Mouse (Mus musculus): ENCODE measurements at regions not wholly inside any gene's neighbourhood (a gene's known extent, or its start where the extent isn't known, plus 50 kb on each side); places are given as distances from the start of the nearest gene placed in this dataset.

- TF ChIP-seq EP300 (IDR thresholded peaks at IDR 0.05; ENCODE audit: insufficient read depth, low read depth, low read length): no peak
- TF ChIP-seq POLR2A (IDR thresholded peaks at IDR 0.05; ENCODE audit: insufficient read depth, low read length): no peak
- no peak for TF ChIP-seq CTCF (IDR thresholded peaks at IDR 0.05; ENCODE audit: low read depth, low read length)
Observed at GRCm38 (mm10) chr10:17261192-17261824, 461.7 kb upstream of the Cited2 start.

Data from ES-Bruce4 (cell line).